Mouse (Mus musculus): ENCODE results near the gene Nvl. TPM values are rescaled to one million over a fixed set of nuclear protein-coding genes. Genes with fewer than 3 reads are reported as not detected.

Nvl gene
- polyA plus RNA-seq, 1 experiment from 2014 or later = 20.3 TPM

DNA sequence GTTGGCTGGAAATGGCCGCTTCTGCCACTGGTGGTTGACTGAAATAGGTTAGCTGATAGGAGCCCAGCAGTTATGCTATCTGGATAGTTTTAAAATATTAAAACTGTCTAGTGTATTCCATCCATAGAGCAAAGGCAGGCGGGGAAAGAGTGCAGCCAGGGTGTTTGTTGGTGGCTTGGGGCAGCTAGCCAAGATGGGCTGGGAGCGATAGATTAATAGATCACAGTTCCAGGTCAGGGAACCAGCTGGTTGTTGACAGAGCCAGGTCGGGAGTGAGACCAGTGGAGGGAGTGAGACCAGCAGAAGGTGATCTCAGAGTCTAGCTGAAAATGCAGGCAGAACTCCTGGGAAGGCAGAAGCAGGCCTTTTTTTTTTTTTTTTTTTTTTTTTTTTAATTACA is 106.4 kb downstream of the Nvl start:
- WGBS = 42% methylated on average over 4 of the region's 4 CpGs
- TF ChIP-seq CTCF (IDR thresholded peaks at IDR 0.05; ENCODE audit: low read depth) = no peak

More for the DNA sequence above, 106.4 kb downstream of the Nvl start:
- DNase-seq (ENCODE audit: low spot score) (no peak), ATAC-seq (replicated peaks; ENCODE audit: low FRiP score, low read depth) (no peak)
- no peaks in the 10 kb centered on the region for H3K4me1 ChIP-seq (replicated peaks; ENCODE audit: insufficient read depth, low read length)
- no peaks in the 10 kb centered on the region for H3K36me3 ChIP-seq (ENCODE audit: insufficient read depth, low read length)
- H3K9me3 ChIP-seq (replicated peaks; ENCODE audit: low read length) = no peaks in the 10 kb centered on the region
- no peak overlapping the region for H3K4me2 ChIP-seq (ENCODE audit: low read length)
- H3K9ac ChIP-seq (ENCODE audit: low read depth, low read length) = no peak overlapping the region
- H3K27ac ChIP-seq = no peak overlapping the region
- H3K4me3 ChIP-seq (replicated peaks; ENCODE audit: low read depth, low read length) = no peak overlapping the region
- no peaks in the 10 kb centered on the region for H3K27me3 ChIP-seq (ENCODE audit: insufficient read depth, low read length)

Other genes with a start within 250 kb of the Nvl start
- gene Pycr2, start 239.9 kb downstream of the Nvl start, polyA plus RNA-seq (2015; fragmentation: Nextera tagmentation; extraction: Ambion mirVana) = 72.6 and 76.5 TPM in 2 replicates
- 1.5 and 1.6 TPM in 2 replicates for gene Lefty1, start 209.2 kb downstream of the Nvl start, polyA plus RNA-seq (2015; fragmentation: Nextera tagmentation; extraction: Ambion mirVana)
- gene Tmem63a, start 201.9 kb downstream of the Nvl start, polyA plus RNA-seq (2015; fragmentation: Nextera tagmentation; extraction: Ambion mirVana) = 10.6 and 14.8 TPM in 2 replicates
- 19.1 and 20.2 TPM in 2 replicates for gene Ephx1, start 123.3 kb downstream of the Nvl start, polyA plus RNA-seq (2015; fragmentation: Nextera tagmentation; extraction: Ambion mirVana)
- 0.08 TPM in 1 of 2 replicates, not detected in the other for gene 9130409I23Rik, start 93.0 kb downstream of the Nvl start, polyA plus RNA-seq (2015; fragmentation: Nextera tagmentation; extraction: Ambion mirVana)
- 121 and 123 TPM in 2 replicates for gene Cnih4, start 489 bp upstream of the Nvl start, polyA plus RNA-seq (2015; fragmentation: Nextera tagmentation; extraction: Ambion mirVana)
- gene Wdr26, start 67.8 kb upstream of the Nvl start, polyA plus RNA-seq (2015; fragmentation: Nextera tagmentation; extraction: Ambion mirVana) = 39.8 and 40.4 TPM in 2 replicates
- 0.13 TPM in 1 of 2 replicates, not detected in the other for gene Cnih3, start 208.4 kb upstream of the Nvl start, polyA plus RNA-seq (2015; fragmentation: Nextera tagmentation; extraction: Ambion mirVana)